Mouse (Mus musculus) limb, embryonic 11.5 days (tissue): ENCODE measurements around the gene Grin3b. TPM values are rescaled to one million over a fixed set of nuclear protein-coding genes. Genes with fewer than 3 reads are reported as not detected.

ENCODE experiments used
- ATAC-seq: fragments of 200-750 bp; cut with Nextera tagmentation; 2 replicates; pipeline ENCODE4 v1.8.0; 2017; ENCODE audit warnings: low read depth; ENCODE audit not compliant: insufficient number of reproducible peaks, low FRiP score, low TSS enrichment
- DNase-seq: peaks from one replicate; pipeline ENCODE4 v3.0.0-alpha.2; 2015; ENCODE audit warnings: low spot score
- H3K27ac ChIP-seq: fragments of 300-500 bp; sonication (generic); replicated peaks from 2 replicates; pipeline ENCODE4 v1.5.1; 2014; ENCODE audit warnings: low read depth, mild to moderate bottlenecking, low read length
- H3K27me3 ChIP-seq: fragments of 300-500 bp; sonication (generic); 2 replicates; pipeline ENCODE4 v1.6.1; 2014; ENCODE audit warnings: mild to moderate bottlenecking, low read length, mixed read lengths; ENCODE audit not compliant: control insufficient read depth, insufficient read depth
- H3K36me3 ChIP-seq: fragments of 300-500 bp; sonication (generic); 2 replicates; pipeline ENCODE4 v1.6.1; 2014; ENCODE audit warnings: mild to moderate bottlenecking, low read length, moderate library complexity, mixed read lengths; ENCODE audit not compliant: control insufficient read depth, insufficient read depth
- H3K4me1 ChIP-seq: fragments of 300-500 bp; sonication (generic); 2 replicates; pipeline ENCODE4 v1.6.1; 2014; ENCODE audit warnings: low read length, mixed read lengths; ENCODE audit not compliant: control insufficient read depth, insufficient read depth
- H3K4me2 ChIP-seq: fragments of 300-500 bp; sonication (generic); 2 replicates; pipeline ENCODE4 v1.6.1; 2014; ENCODE audit warnings: low read depth, mild to moderate bottlenecking, moderate library complexity; ENCODE audit not compliant: severe bottlenecking
- H3K4me3 ChIP-seq: fragments of 300-500 bp; sonication (generic); 2 replicates; pipeline ENCODE4 v1.5.1; 2014; ENCODE audit warnings: low read depth, low read length
- H3K9ac ChIP-seq: fragments of 300-500 bp; sonication (generic); 2 replicates; pipeline ENCODE4 v1.6.1; 2014; ENCODE audit warnings: mild to moderate bottlenecking, low read length
- H3K9me3 ChIP-seq: fragments of 300-500 bp; sonication (generic); 2 replicates; pipeline ENCODE4 v1.6.1; 2016; ENCODE audit warnings: low read length; ENCODE audit not compliant: control insufficient read depth
- WGBS: fragments of 180-500 bp; shearing (Covaris S2); extraction: QIAGEN DNeasy Blood & Tissue Kit; methylation state at CpG from one replicate; pipeline ENCODE4 v1.1.7; 2014; 5-methylcytosine and 5-hydroxymethylcytosine counted together
- polyA plus RNA-seq: library from polyadenylated mRNA; unstranded; fragments of >200 nt; fragmentation: Nextera tagmentation; extraction: Ambion mirVana; gene quantifications from 2 replicates; pipeline ENCODE4 v1.2.1, GENCODE M21; 2014

Grin3b gene
- polyA plus RNA-seq, 1 experiment from 2014 or later: 0.23 TPM

GRCm38 (mm10) chr10:79927324-79928029 is 43.0 kb upstream of the Grin3b start:
- DNase-seq: peak; percentile 80
- Histone ChIP-seq H3K4me3 (peak overlapping the region; percentile 98), H3K36me3 (peaks cover 7% of the 10 kb centered on the region; the same call in 1 of the 2 replicates), H3K9ac (peak overlapping the region; percentile 95), H3K27ac (peak overlapping the region; percentile 91), H3K9me3 (peaks cover 2% of the 10 kb centered on the region; the same call in 1 of the 2 replicates), H3K27me3 (peaks cover 8% of the 10 kb centered on the region), H3K4me2 (peak overlapping the region; percentile 81), H3K4me1 (peaks cover 34% of the 10 kb centered on the region)
- WGBS: under 1% methylated on average over 54 of the region's 54 CpGs
- ATAC-seq: peak; percentile 15; the same call in 1 of the 2 replicates

GRCm38 (mm10) chr10:79928030-79928694 is 42.4 kb upstream of the Grin3b start:
- H3K27ac ChIP-seq: peak overlapping the region; percentile 91
- H3K9ac ChIP-seq: peak overlapping the region; percentile 95
- H3K27me3 ChIP-seq: peaks cover 2% of the 10 kb centered on the region; the same call in 1 of the 2 replicates
- H3K4me2 ChIP-seq: peak overlapping the region; percentile 81
- H3K9me3 ChIP-seq: no peaks in the 10 kb centered on the region
- peaks cover 41% of the 10 kb centered on the region for H3K4me1 ChIP-seq
- DNase-seq (peak; percentile 76), ATAC-seq (no peak)
- peak overlapping the region; percentile 98 for H3K4me3 ChIP-seq
- peaks cover 7% of the 10 kb centered on the region; the same call in 1 of the 2 replicates for H3K36me3 ChIP-seq
- under 1% methylated on average over 28 of the region's 29 CpGs for WGBS

GRCm38 (mm10) chr10:79928907-79929701 is 41.4 kb upstream of the Grin3b start:
- DNase-seq (peak; percentile 57), ATAC-seq (no peak)
- Histone ChIP-seq H3K4me2 (peak overlapping the region; percentile 81), H3K27me3 (no peaks in the 10 kb centered on the region), H3K36me3 (peaks cover 7% of the 10 kb centered on the region; the same call in 1 of the 2 replicates), H3K9me3 (no peaks in the 10 kb centered on the region), H3K4me1 (peaks cover 50% of the 10 kb centered on the region), H3K9ac (peak overlapping the region; percentile 60), H3K27ac (peak overlapping the region; percentile 91), H3K4me3 (peak overlapping the region; percentile 98)
- WGBS: 8% methylated on average over 9 of the region's 9 CpGs

- Histone ChIP-seq H3K27me3 (no peaks in the 10 kb centered on the region), H3K4me3 (no peak overlapping the region), H3K4me2 (peak overlapping the region; percentile 22; the same call in 1 of the 2 replicates), H3K9ac (no peak overlapping the region), H3K27ac (no peak overlapping the region), H3K4me1 (peaks cover 54% of the 10 kb centered on the region), H3K36me3 (peaks cover 12% of the 10 kb centered on the region), H3K9me3 (no peaks in the 10 kb centered on the region)
- ATAC-seq (no peak), DNase-seq (no peak)
- 88% methylated on average over 18 of the region's 18 CpGs for WGBS
Observed at GRCm38 (mm10) chr10:79929967-79930825, 40.3 kb upstream of the Grin3b start.

GRCm38 (mm10) chr10:79930826-79931186 is 39.7 kb upstream of the Grin3b start:
- ATAC-seq: no peak
- H3K4me3 ChIP-seq: no peak overlapping the region
- H3K27ac ChIP-seq: no peak overlapping the region
- H3K4me2 ChIP-seq: 0 out of 2 replicates have a peak overlapping the region, but pooled peaks have one; percentile 22
- no peaks in the 10 kb centered on the region for H3K27me3 ChIP-seq
- no peak overlapping the region for H3K9ac ChIP-seq
- 91% methylated on average over 16 of the region's 16 CpGs for WGBS
- peaks cover 54% of the 10 kb centered on the region for H3K4me1 ChIP-seq
- H3K9me3 ChIP-seq: no peaks in the 10 kb centered on the region
- peaks cover 12% of the 10 kb centered on the region for H3K36me3 ChIP-seq
- no peak for DNase-seq

- ATAC-seq (no peak), DNase-seq (no peak)
- Histone ChIP-seq H3K4me2 (no peak overlapping the region), H3K27me3 (no peaks in the 10 kb centered on the region), H3K9ac (no peak overlapping the region; the same call in 1 of the 2 replicates), H3K4me1 (peaks cover 49% of the 10 kb centered on the region), H3K4me3 (no peak overlapping the region), H3K9me3 (no peaks in the 10 kb centered on the region), H3K36me3 (peaks cover 15% of the 10 kb centered on the region), H3K27ac (peak overlapping the region; percentile 64; the same call in 1 of the 2 replicates)
- 77% methylated on average over 9 of the region's 9 CpGs for WGBS
Observed at GRCm38 (mm10) chr10:79931797-79932196, 38.7 kb upstream of the Grin3b start.

- Histone ChIP-seq H3K9me3 (no peaks in the 10 kb centered on the region), H3K36me3 (peaks cover 16% of the 10 kb centered on the region), H3K4me2 (peak overlapping the region; percentile 19), H3K4me1 (peaks cover 49% of the 10 kb centered on the region), H3K9ac (peak overlapping the region; percentile 37; the same call in 1 of the 2 replicates), H3K4me3 (peak overlapping the region; percentile 14), H3K27ac (peak overlapping the region; percentile 64), H3K27me3 (no peaks in the 10 kb centered on the region)
- WGBS: 2% methylated on average over 8 of the region's 8 CpGs
- DNase-seq (peak; percentile 81), ATAC-seq (no peak)
Observed at GRCm38 (mm10) chr10:79932736-79933135, 37.8 kb upstream of the Grin3b start.
